Mouse (Mus musculus) retina, adult 2 months (tissue): ENCODE results near the gene Xrcc1.
A peak's percentile ranks its signal among the peaks of the same experiment; 100 is the strongest.
"Not testable (repeated sequence)": the region's sequence is repeated elsewhere in the genome, so short reads cannot be mapped to it uniquely, and the experiment has no call there.

Experiments used
- DNase-seq: peaks from one replicate; pipeline ENCODE4 v3.0.0-alpha.2; 2012; ENCODE audit warnings: low read depth, low spot score

Xrcc1 gene

GRCm38 (mm10) chr7:24600941-24601597, 55.0 kb downstream of the Xrcc1 start:
- peak; percentile 85 for DNase-seq

- DNase-seq = no peak
These were observed 59.5 kb downstream of the Xrcc1 start for GRCm38 (mm10) chr7:24605561-24605960.

GRCm38 (mm10) chr7:24606046-24606445, 60.0 kb downstream of the Xrcc1 start:
- DNase-seq = no peak

- peak; percentile 67 for DNase-seq
These were observed 61.9 kb downstream of the Xrcc1 start for GRCm38 (mm10) chr7:24608017-24608416.

GRCm38 (mm10) chr7:24608561-24608960, 62.5 kb downstream of the Xrcc1 start:
- DNase-seq = no peak

- no peak for DNase-seq
These were observed 64.2 kb downstream of the Xrcc1 start, which contains the start of gene Phldb3 for GRCm38 (mm10) chr7:24610144-24610878. Phldb3 (plus strand) TSS chr7:24610763.

- peak; percentile 70 for DNase-seq
These were observed 64.9 kb downstream of the Xrcc1 start for GRCm38 (mm10) chr7:24610879-24611494.

- no peak for DNase-seq
These were observed 65.6 kb downstream of the Xrcc1 start for GRCm38 (mm10) chr7:24611709-24612108.

GRCm38 (mm10) chr7:24612308-24612910, 66.3 kb downstream of the Xrcc1 start:
- no peak for DNase-seq

- no peak for DNase-seq
These were observed 68.7 kb downstream of the Xrcc1 start for GRCm38 (mm10) chr7:24614816-24615215.

GRCm38 (mm10) chr7:24617763-24618162, 71.7 kb downstream of the Xrcc1 start:
- DNase-seq = no peak

- not testable (repeated sequence) for DNase-seq
These were observed 72.3 kb downstream of the Xrcc1 start for GRCm38 (mm10) chr7:24618374-24618773.

GRCm38 (mm10) chr7:24619671-24620397, 73.7 kb downstream of the Xrcc1 start:
- DNase-seq = no peak

GRCm38 (mm10) chr7:24621193-24621592, 75.1 kb downstream of the Xrcc1 start:
- DNase-seq = no peak

GRCm38 (mm10) chr7:24622967-24623366, 76.9 kb downstream of the Xrcc1 start:
- DNase-seq = no peak
